Mouse (Mus musculus) gastrocnemius, adult 18-20 months (tissue): ENCODE measurements around the gene Cdk5rap1. TPM values are rescaled to one million over a fixed set of nuclear protein-coding genes. Genes with fewer than 3 reads are reported as not detected.

Source experiments
- total RNA-seq, 2 experiments: library from RNA; stranded (reverse); gene quantifications; 2 replicates each; pipeline ENCODE4 v1.2.3; 2021

Gene Cdk5rap1
- total RNA-seq, 2 experiments from 2014 or later: 11.2 to 15.1 TPM

Other genes with a start within 250 kb of the Cdk5rap1 start
- gene Bpifa3, start 242.7 kb downstream of the Cdk5rap1 start, total RNA-seq: not detected
- gene Bpifa1, start 230.1 kb downstream of the Cdk5rap1 start, total RNA-seq: not detected
- gene Bpifa5, start 210.4 kb downstream of the Cdk5rap1 start, total RNA-seq: not detected
- gene Bpifb1, start 182.2 kb downstream of the Cdk5rap1 start, total RNA-seq: not detected
- gene Bpifb5, start 149.3 kb downstream of the Cdk5rap1 start, total RNA-seq: not detected
- gene Bpifb9a, start 115.2 kb downstream of the Cdk5rap1 start, total RNA-seq: not detected
- not detected for gene Bpifb9b, start 65.8 kb downstream of the Cdk5rap1 start, total RNA-seq
- 100 to 1,000 TPM; 180 to 200 TPM for gene Snta1, start 35.1 kb upstream of the Cdk5rap1 start, total RNA-seq
- gene Cbfa2t2, start 63.5 kb upstream of the Cdk5rap1 start, total RNA-seq: 10 to 100 TPM; 14.8 to 19.4 TPM
- not detected for gene 1700003F12Rik, start 174.1 kb upstream of the Cdk5rap1 start, total RNA-seq
- gene Actl10, start 178.8 kb upstream of the Cdk5rap1 start, total RNA-seq: not detected
- gene Necab3, start 185.9 kb upstream of the Cdk5rap1 start, total RNA-seq: under 1 TPM; 0.30 to 0.36 TPM
- gene E2f1, start 196.9 kb upstream of the Cdk5rap1 start, total RNA-seq: under 1 TPM; 0.28 to 0.30 TPM
- 10 to 100 TPM; 12.3 to 14.1 TPM for gene Pxmp4, start 230.7 kb upstream of the Cdk5rap1 start, total RNA-seq
- 1 to 10 TPM; 2.5 to 2.9 TPM for gene Zfp341, start 240.3 kb upstream of the Cdk5rap1 start, total RNA-seq
- gene 4930519P11Rik, start 240.4 kb upstream of the Cdk5rap1 start, total RNA-seq: not detected